Mouse (Mus musculus) lung, postnatal 0 days (tissue): Measurements from ENCODE around the gene Arsg.

Experiments
- CTCF ChIP-seq: IDR thresholded peaks from 2 replicates; pipeline ENCODE4 v1.5.1; 2016; ENCODE audit warnings: antibody characterized with exemption, mild to moderate bottlenecking
- EP300 ChIP-seq: IDR thresholded peaks from 2 replicates; pipeline ENCODE4 v1.6.1; 2016; ENCODE audit warnings: antibody characterized with exemption, mild to moderate bottlenecking, control low read depth

GRCm38 (mm10) chr11:109616352-109616751 is 143.2 kb downstream of the Arsg start:
- no peak for TF ChIP-seq CTCF
- TF ChIP-seq EP300 = no peak
